Comparison of ENCODE assay signal across 7 mouse cellular contexts in the genomic region with DNA sequence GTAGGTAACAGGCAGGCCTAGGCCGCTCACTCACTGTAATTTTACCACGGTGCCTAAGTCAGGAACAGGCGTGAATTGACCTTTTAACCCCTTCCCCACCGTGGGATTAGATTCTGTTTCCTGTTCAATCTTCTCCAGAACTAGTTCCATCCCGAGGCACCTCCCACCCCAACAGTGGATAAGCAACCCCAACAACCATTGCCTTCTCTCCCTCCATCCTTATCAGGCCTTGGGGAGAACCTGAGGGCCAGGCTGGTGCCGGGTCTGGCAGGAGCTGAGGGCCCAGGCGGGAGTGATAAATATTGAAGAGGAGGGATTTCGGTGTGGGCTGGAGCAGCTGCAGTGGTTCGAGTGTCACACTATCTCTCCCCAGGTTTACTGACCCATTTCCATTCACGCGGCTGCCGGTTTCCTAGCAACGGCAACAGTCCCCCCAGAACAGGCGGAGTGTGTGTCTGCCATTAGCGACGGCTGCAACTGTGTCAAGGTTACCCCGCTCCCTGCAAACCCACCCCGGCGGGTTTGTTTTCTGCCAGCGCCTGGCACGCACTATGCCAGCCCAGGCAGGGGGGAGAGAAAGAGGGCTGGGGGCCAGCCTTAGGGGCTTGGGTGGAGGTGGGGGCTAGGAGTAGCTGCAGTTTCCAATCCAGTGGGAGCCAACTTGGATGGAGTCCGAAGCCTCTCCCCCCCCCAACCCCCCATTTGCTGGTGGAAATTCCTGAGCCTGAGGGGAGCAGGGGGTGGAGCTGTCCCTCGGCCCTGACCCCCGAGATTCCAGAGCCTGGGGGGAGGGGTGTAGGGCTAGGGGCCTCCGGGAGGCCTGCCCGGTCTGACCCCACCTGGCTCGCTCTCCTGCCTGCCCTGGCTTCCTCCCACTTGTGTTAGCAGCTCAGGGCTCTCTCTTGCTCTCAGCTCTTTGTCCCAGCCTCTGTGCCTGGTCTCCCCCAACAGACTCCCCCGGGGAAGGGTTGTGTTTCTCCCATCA. TPM values are rescaled to one million over a fixed set of nuclear protein-coding genes. Genes with fewer than 3 reads are reported as not detected.
DNase-seq lines count a peak whose midpoint lies in the region; ATAC-seq and TF ChIP-seq lines count a peak whose summit lies in the region.

No protein-coding gene starts in this region.

- no peak overlapping the region for H3ac ChIP-seq in myocyte (ENCODE audit: control insufficient read depth, insufficient read length)

- H3K4me3 ChIP-seq in lung, embryonic 15.5 days = peak overlapping the region; percentile 20
- peak overlapping the region; percentile 24 for H3K4me3 ChIP-seq in heart, embryonic 12.5 days
- no peak overlapping the region for H3K4me3 ChIP-seq in myocyte

- 6% methylated on average over 28 of the region's 28 CpGs for WGBS in lung, embryonic 15.5 days
- WGBS in heart, embryonic 12.5 days = 3% methylated on average over 28 of the region's 28 CpGs

- H3K9ac ChIP-seq in lung, embryonic 15.5 days = peak overlapping the region; percentile 12
- H3K9ac ChIP-seq in heart, embryonic 12.5 days = peak overlapping the region; percentile 67

- H3K9me3 ChIP-seq in lung, embryonic 15.5 days = no peaks in the 10 kb centered on the region
- no peaks in the 10 kb centered on the region for H3K9me3 ChIP-seq in heart, embryonic 12.5 days (replicated peaks)

- TF ChIP-seq POLR2A in myocyte (IDR thresholded peaks at IDR 0.05; ENCODE audit: insufficient read length, low read depth) = no peak

- H3K27me3 ChIP-seq in lung, embryonic 15.5 days = no peaks in the 10 kb centered on the region
- H3K27me3 ChIP-seq in heart, embryonic 12.5 days (replicated peaks) = no peaks in the 10 kb centered on the region
- no peaks in the 10 kb centered on the region for H3K27me3 ChIP-seq in myocyte (ENCODE audit: control insufficient read depth, insufficient read depth, insufficient read length)

- peak; percentile 12; the same call in 1 of the 2 replicates for ATAC-seq in lung, embryonic 15.5 days (ENCODE audit: borderline replicate concordance, extremely low read depth, low FRiP score, low TSS enrichment)
- ATAC-seq in heart, embryonic 12.5 days (ENCODE audit: insufficient number of reproducible peaks, low FRiP score) = no peak

- H3K4me1 ChIP-seq in lung, embryonic 15.5 days = peaks cover 92% of the 10 kb centered on the region
- peaks cover 98% of the 10 kb centered on the region for H3K4me1 ChIP-seq in heart, embryonic 12.5 days (replicated peaks)

- peak overlapping the region; percentile 94 for H3K4me2 ChIP-seq in lung, embryonic 15.5 days
- H3K4me2 ChIP-seq in heart, embryonic 12.5 days = peak overlapping the region; percentile 100
- peak overlapping the region; percentile 49 for H3K4me2 ChIP-seq in myocyte (ENCODE audit: low read depth)

- no peak for DNase-seq in lung, postnatal 36 days
- DNase-seq in embryo, embryonic 10 days (ENCODE audit: low spot score) = peak; percentile 92
- peak; percentile 57 to 80 for DNase-seq in kidney, postnatal 25 days
- no peak for DNase-seq in spleen, adult 12 weeks (ENCODE audit: low spot score)

- H3K79me2 ChIP-seq in myocyte (ENCODE audit: control insufficient read depth, insufficient read depth) = peaks cover 87% of the 10 kb centered on the region

- H3K27ac ChIP-seq in lung, embryonic 15.5 days = peak overlapping the region; percentile 91
- H3K27ac ChIP-seq in heart, embryonic 12.5 days (ENCODE audit: poor library complexity, severe bottlenecking) = peak overlapping the region; percentile 92

- no peaks in the 10 kb centered on the region for H3K36me3 ChIP-seq in lung, embryonic 15.5 days
- H3K36me3 ChIP-seq in heart, embryonic 12.5 days = no peaks in the 10 kb centered on the region
- H3K36me3 ChIP-seq in myocyte (ENCODE audit: control insufficient read depth, insufficient read depth) = peaks cover 3% of the 10 kb centered on the region

TF ChIP-seq in myocyte, 11 proteins besides CTCF, POLR2A, EP300 and RAD21:
- TF ChIP-seq MYOD1 (IDR thresholded peaks at IDR 0.05; ENCODE audit: control insufficient read depth in 1 of 3, insufficient read length in 2 of 3, low read depth in 2 of 3) (peak in 2 of 3 experiments; percentile 67 to 83), MYOG (IDR thresholded peaks at IDR 0.05; ENCODE audit: control insufficient read depth in 1 of 3, insufficient read depth in 1 of 3, insufficient read length in 2 of 3, low read depth in 2 of 3) (peak in 1 of 3 experiments; percentile 64), CEBPB (IDR thresholded peaks at IDR 0.05; ENCODE audit: insufficient read depth, poor library complexity, severe bottlenecking) (no peak)

RNA-seq across cellular contexts. Expression of gene Ahdc1, which starts 31.9 kb away (rescaled TPM):
- polyA plus RNA-seq in lung, embryonic 15.5 days (2015; fragmentation: Nextera tagmentation; extraction: Ambion mirVana) = 8.5 and 10.5 TPM in 2 replicates
- 11.6 and 11.7 TPM in 2 replicates for polyA plus RNA-seq in heart, embryonic 12.5 days (2016; fragmentation: Nextera tagmentation; extraction: Ambion mirVana)
- polyA plus RNA-seq in myocyte (2012; fragmentation: generic; extraction: Trizol) = 58.2 TPM

Comparison
In these comparisons a context has a peak if more than half of its experiments do, and no peak if none do; other contexts are left out.
1. H3K4me2 ChIP-seq: peak in every context shown above with its lines; median percentile 100 in heart, embryonic 12.5 days; 94 in lung, embryonic 15.5 days; 49 in myocyte.
2. DNase-seq: peak in embryo, embryonic 10 days (single experiment) and kidney, postnatal 25 days (2 of 2); none in lung, postnatal 36 days (single experiment) and spleen, adult 12 weeks (single experiment).